Mouse (Mus musculus): ENCODE data around the gene Aqp7.

- no peak for TF ChIP-seq GATA1 (IDR thresholded peaks at IDR 0.05; ENCODE audit: low read length)
- TF ChIP-seq TAL1 (IDR thresholded peaks at IDR 0.05; ENCODE audit: low read length) = no peak
Observed at GRCm38 (mm10) chr4:41028272-41028671, 19.7 kb downstream of the Aqp7 start.

Data from erythroblast, embryonic 14.5 days (primary cell).